Mouse (Mus musculus) brain, adult 10 weeks (tissue): ENCODE results near the gene Dnajc28. TPM values are rescaled to one million over a fixed set of nuclear protein-coding genes. Genes with fewer than 3 reads are reported as not detected.

ENCODE experiments used
- polyA plus RNA-seq: library from polyadenylated mRNA; stranded (reverse); fragments of 350-450 nt; fragmentation: Illumina TruSeq; extraction: RNeasy Lipid Tissue Mini Kit (QIAGEN cat#74804); gene quantifications from one replicate; pipeline ENCODE4 v1.2.3, GENCODE M21; 2015; ENCODE audit warnings: low read depth, low replicate concordance

Gene Dnajc28
- 10.5 TPM for polyA plus RNA-seq

DNA sequence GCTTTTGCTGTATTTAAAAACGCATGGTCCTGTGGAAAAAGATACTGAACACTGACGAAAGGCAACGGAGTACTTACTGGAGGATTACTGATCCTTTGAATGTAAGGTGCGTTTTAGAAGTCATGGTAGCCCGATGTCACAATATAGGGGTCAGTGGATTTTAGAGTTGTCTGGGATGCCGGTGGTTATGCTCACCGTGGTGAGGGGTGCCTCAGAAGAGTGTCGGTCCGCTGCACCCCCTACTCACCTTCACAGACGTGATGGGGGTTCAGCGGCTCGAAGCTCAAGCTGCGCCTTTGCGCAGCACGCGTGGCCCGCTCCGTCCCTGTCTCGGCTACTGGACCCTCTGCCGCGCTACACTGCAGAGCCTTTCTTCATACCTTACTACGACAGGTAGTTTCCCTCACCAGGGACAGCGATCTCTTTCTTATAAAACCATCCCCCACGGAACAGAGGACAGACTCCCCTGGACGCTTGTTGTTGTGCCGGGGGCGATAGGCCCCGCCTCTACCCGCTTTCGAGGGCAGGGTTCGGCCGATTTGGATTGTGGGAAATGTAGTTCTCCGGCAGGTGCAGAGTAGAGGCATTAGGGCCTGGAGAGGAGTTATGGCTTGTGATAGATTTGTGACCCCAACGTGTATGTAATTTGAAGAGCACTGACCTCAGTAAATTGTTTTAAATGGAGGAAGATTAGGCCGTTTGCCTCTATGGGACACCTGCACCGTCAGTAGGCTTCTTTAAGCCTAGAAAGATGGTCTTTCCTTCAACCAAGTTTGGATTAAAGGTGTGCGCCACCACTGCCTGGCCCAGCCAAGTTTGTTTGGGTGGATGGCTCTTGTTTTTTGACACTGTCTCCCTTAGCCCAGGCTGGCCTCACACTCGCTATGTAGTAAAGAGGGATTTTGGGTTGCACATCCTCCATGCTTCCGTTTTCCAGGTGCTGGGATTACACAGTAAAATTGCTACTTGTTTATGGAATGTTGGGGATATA lies at the start of gene Dnajc28:
TSS of gene Dnajc28 (minus strand) at position 516 of the 991 bp plus-strand sequence.

DNA sequence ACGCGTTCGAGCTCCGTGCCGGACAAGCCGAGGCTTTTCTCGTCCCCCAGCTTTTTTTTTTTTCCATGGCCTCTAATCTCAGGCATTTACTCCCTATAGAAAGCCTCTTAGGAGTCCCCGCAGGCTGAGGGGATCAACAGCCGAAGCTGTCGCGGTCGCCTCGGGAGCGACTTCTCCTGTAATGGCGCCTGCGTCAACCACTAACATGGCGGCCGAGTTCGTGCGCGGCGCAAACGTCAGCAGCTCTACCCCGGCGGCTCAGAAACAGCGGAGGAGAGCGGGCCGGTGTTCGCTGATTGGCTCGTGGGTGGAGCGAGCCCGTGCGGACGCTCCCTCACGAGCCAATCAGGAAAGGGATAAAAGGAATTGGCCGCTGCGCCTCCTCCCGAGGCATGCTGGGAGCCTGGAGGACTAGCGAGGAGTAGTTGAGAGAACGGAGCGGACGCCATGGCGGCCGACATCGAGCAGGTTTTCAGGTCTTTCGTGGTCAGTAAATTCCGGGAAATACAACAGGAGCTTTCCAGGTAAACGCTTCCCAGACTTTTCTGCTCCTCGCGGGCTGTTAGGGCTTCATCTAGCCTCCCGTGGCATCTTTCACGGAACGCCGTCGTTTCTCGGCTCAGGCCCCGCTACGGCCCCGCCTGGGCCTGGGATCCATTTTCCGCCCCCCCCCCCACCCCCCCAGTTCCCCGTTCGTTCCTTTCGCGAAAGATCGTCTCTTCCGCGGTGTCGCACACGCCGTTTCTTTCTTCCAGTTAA lies 28.8 kb upstream of the Dnajc28 start, which contains the start of gene Son:
TSS of gene Son (plus strand) at position 46 of the 759 bp plus-strand sequence.

DNA sequence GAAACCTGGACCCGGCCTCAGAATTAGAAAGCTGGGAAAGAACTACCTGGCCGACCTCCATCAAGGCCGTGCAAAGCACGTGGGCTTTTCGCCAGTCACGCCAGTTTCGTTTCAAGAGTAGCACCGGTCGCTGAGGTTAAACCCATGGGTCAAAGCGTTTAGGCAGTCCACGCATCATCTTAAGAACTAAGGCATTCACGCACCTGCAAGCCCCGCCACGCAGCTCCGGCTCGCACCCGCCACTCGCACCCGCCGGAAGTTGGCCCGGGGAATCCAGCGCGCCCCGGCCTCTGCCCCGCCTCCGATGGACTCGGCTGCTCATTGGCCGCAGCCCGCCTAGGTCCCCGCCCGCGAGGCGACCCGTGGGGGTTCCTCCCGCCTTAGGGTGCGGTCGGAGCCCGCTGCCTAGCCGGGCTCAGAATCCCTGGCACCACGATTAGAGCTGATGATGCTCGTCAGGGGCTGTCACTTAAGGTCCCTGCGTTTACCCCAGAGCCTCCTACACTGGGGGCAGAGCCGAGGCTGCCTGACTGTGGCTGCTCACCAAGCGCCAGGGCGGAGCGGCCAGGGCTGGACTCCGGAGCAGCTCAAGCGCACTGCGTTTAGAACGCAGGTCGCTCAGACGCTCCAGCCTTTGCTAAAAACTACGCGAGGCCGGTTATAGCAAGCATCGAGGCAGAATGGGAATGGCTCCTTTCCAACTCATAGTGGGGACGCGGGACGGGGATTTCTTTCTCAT lies 28.0 kb upstream of the Dnajc28 start, which contains the start of gene Gart:
TSS of gene Gart (minus strand) at position 272 of the 739 bp plus-strand sequence.

DNA sequence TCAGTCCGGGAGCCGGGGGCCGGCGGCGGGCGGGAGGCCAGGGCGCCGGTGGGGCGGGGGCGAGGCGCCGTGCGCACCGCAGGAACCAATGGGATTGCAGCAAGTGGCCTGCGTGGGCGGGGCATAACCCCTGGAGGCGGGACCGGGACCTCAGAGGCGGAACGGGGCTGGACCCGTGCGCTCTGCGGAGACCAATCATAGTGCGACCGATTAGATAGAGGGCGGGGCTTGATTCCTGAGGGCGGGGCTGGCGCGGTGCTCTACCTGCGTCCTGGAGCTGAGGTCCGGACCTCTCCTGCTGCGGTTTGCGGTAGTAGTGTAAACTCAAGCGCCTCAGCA lies 21.2 kb downstream of the Dnajc28 start, which contains the start of gene Tmem50b:
TSS of gene Tmem50b (minus strand) at position 129 of the 339 bp plus-strand sequence.

Other genes with a start within 250 kb of the Dnajc28 start
- gene Ifnar2, start 246.2 kb downstream of the Dnajc28 start, polyA plus RNA-seq = 25.9 TPM
- gene Gm21970, start 227.3 kb downstream of the Dnajc28 start, polyA plus RNA-seq = not detected
- gene Il10rb, start 212.9 kb downstream of the Dnajc28 start, polyA plus RNA-seq = 12.1 TPM
- gene Ifnar1, start 133.8 kb downstream of the Dnajc28 start, polyA plus RNA-seq = 29.7 TPM
- gene Ifngr2, start 72.0 kb downstream of the Dnajc28 start, polyA plus RNA-seq = 42.7 TPM
- gene Tmem50b, start 21.2 kb downstream of the Dnajc28 start, polyA plus RNA-seq = 95.7 TPM
- 32.0 TPM for gene Gart, start 27.9 kb upstream of the Dnajc28 start, polyA plus RNA-seq
- 204 TPM for gene Son, start 28.5 kb upstream of the Dnajc28 start, polyA plus RNA-seq
- gene Donson, start 69.7 kb upstream of the Dnajc28 start, polyA plus RNA-seq = 19.8 TPM
- gene Cryzl1, start 109.9 kb upstream of the Dnajc28 start, polyA plus RNA-seq = 149 TPM
- 49.4 TPM for gene Itsn1, start 110.3 kb upstream of the Dnajc28 start, polyA plus RNA-seq